Mouse (Mus musculus) erythroblast, embryonic 14.5 days (primary cell): ENCODE measurements around the gene Ntn5.

Experiments used
- GATA1 ChIP-seq: IDR thresholded peaks from 2 replicates; pipeline ENCODE4 v1.6.1; 2012; ENCODE audit warnings: low read length, inconsistent platforms, mixed read lengths
- TAL1 ChIP-seq: IDR thresholded peaks from 3 replicates; pipeline ENCODE4 v1.6.1; 2012; ENCODE audit warnings: low read length, inconsistent platforms, mixed read lengths

- TF ChIP-seq GATA1 (no peak), TAL1 (no peak)
Measured at GRCm38 (mm10) chr7:45643441-45644178, 40.2 kb upstream of the Ntn5 start.
